Mouse (Mus musculus) erythroid progenitor cell, adult 5-6 weeks (primary cell): Measurements from ENCODE around the gene Ncstn. TPM values are rescaled to one million over a fixed set of nuclear protein-coding genes. Genes with fewer than 3 reads are reported as not detected.

ENCODE experiments used
- total RNA-seq, 2 experiments: library from RNA; stranded (forward) in 1 of 2; stranded (reverse) in 1 of 2; fragments of 150-400 nt in 1 of 2; fragments of 186-747, 209-891 nt in 1 of 2; gene quantifications; 2 replicates each; pipeline versions ENCODE4 v1.2.3 to v1.2.4; 2015 to 2017; ENCODE audit warnings: low replicate concordance in 2 of 2

Ncstn gene
- total RNA-seq, 2 experiments from 2014 or later: 14.7 to 52.0 TPM

Other genes starting within 250 kb of the Ncstn start
- 11.2 and 28.1 TPM in 2 replicates for gene Cd84, start 243.1 kb downstream of the Ncstn start, total RNA-seq (2015; ENCODE audit: low replicate concordance)
- gene Cd84, start 243.1 kb downstream of the Ncstn start, total RNA-seq (2017; ENCODE audit: low replicate concordance): 22.3 and 28.9 TPM in 2 replicates
- 3.6 and 4.2 TPM in 2 replicates for gene Gm10521, start 187.1 kb downstream of the Ncstn start, total RNA-seq (2015; ENCODE audit: low replicate concordance)
- gene Gm10521, start 187.1 kb downstream of the Ncstn start, total RNA-seq (2017; ENCODE audit: low replicate concordance): 0.51 TPM in 1 of 2 replicates, not detected in the other
- 5.4 and 8.3 TPM in 2 replicates for gene Slamf6, start 165.3 kb downstream of the Ncstn start, total RNA-seq (2015; ENCODE audit: low replicate concordance)
- 10.4 and 10.7 TPM in 2 replicates for gene Slamf6, start 165.3 kb downstream of the Ncstn start, total RNA-seq (2017; ENCODE audit: low replicate concordance)
- gene Vangl2, start 54.4 kb downstream of the Ncstn start, total RNA-seq (2015; ENCODE audit: low replicate concordance): 0.84 and 1.1 TPM in 2 replicates
- gene Vangl2, start 54.4 kb downstream of the Ncstn start, total RNA-seq (2017; ENCODE audit: low replicate concordance): 0.13 and 0.83 TPM in 2 replicates
- gene Nhlh1, start 25.2 kb downstream of the Ncstn start, total RNA-seq (2015; ENCODE audit: low replicate concordance): not detected in 2 replicates
- not detected in 2 replicates for gene Nhlh1, start 25.2 kb downstream of the Ncstn start, total RNA-seq (2017; ENCODE audit: low replicate concordance)
- gene Copa, start 266 bp downstream of the Ncstn start, total RNA-seq (2015; ENCODE audit: low replicate concordance): 44.9 and 67.4 TPM in 2 replicates
- gene Copa, start 266 bp downstream of the Ncstn start, total RNA-seq (2017; ENCODE audit: low replicate concordance): 41.3 and 47.1 TPM in 2 replicates
- 14.7 and 15.1 TPM in 2 replicates for gene Pex19, start 44.0 kb upstream of the Ncstn start, total RNA-seq (2015; ENCODE audit: low replicate concordance)
- gene Pex19, start 44.0 kb upstream of the Ncstn start, total RNA-seq (2017; ENCODE audit: low replicate concordance): 15.4 and 21.5 TPM in 2 replicates
- gene Dcaf8, start 65.3 kb upstream of the Ncstn start, total RNA-seq (2015; ENCODE audit: low replicate concordance): 77.5 TPM in 2 replicates
- 141 and 176 TPM in 2 replicates for gene Dcaf8, start 65.3 kb upstream of the Ncstn start, total RNA-seq (2017; ENCODE audit: low replicate concordance)
- 5.4 and 12.2 TPM in 2 replicates for gene Pea15a, start 124.0 kb upstream of the Ncstn start, total RNA-seq (2015; ENCODE audit: low replicate concordance)
- gene Pea15a, start 124.0 kb upstream of the Ncstn start, total RNA-seq (2017; ENCODE audit: low replicate concordance): 3.3 and 6.0 TPM in 2 replicates
- not detected in 2 replicates for gene Casq1, start 137.1 kb upstream of the Ncstn start, total RNA-seq (2015; ENCODE audit: low replicate concordance)
- gene Casq1, start 137.1 kb upstream of the Ncstn start, total RNA-seq (2017; ENCODE audit: low replicate concordance): not detected in 2 replicates
- not detected in 2 replicates for gene Atp1a4, start 175.6 kb upstream of the Ncstn start, total RNA-seq (2015; ENCODE audit: low replicate concordance)
- gene Atp1a4, start 175.6 kb upstream of the Ncstn start, total RNA-seq (2017; ENCODE audit: low replicate concordance): not detected in 2 replicates
- 14.4 and 15.1 TPM in 2 replicates for gene Igsf8, start 178.8 kb upstream of the Ncstn start, total RNA-seq (2015; ENCODE audit: low replicate concordance)
- 3.1 and 3.3 TPM in 2 replicates for gene Igsf8, start 178.8 kb upstream of the Ncstn start, total RNA-seq (2017; ENCODE audit: low replicate concordance)
- not detected in 2 replicates for gene Atp1a2, start 215.3 kb upstream of the Ncstn start, total RNA-seq (2015; ENCODE audit: low replicate concordance)
- gene Atp1a2, start 215.3 kb upstream of the Ncstn start, total RNA-seq (2017; ENCODE audit: low replicate concordance): not detected in 2 replicates
- not detected in 2 replicates for gene Kcnj9, start 246.5 kb upstream of the Ncstn start, total RNA-seq (2015; ENCODE audit: low replicate concordance)
- gene Kcnj9, start 246.5 kb upstream of the Ncstn start, total RNA-seq (2017; ENCODE audit: low replicate concordance): 2.5 TPM in 1 of 2 replicates, not detected in the other